Mouse (Mus musculus) brain, embryonic 14.5 days (tissue): ENCODE measurements around the gene Dnlz.

ENCODE experiments used
- CTCF ChIP-seq: fragments of 200-500 bp; IDR thresholded peaks from 2 replicates; pipeline ENCODE4 v1.5.1; 2012; ENCODE audit warnings: inconsistent platforms, mild to moderate bottlenecking, moderate library complexity, borderline replicate concordance; ENCODE audit not compliant: insufficient read depth, insufficient read length; ENCODE audit errors: extremely low read depth
- POLR2A ChIP-seq: fragments of 200-500 bp; IDR thresholded peaks from 2 replicates; pipeline ENCODE4 v1.6.1; 2012; ENCODE audit warnings: mild to moderate bottlenecking, inconsistent platforms, borderline replicate concordance; ENCODE audit not compliant: poor library complexity, insufficient read depth, insufficient read length, severe bottlenecking; ENCODE audit errors: extremely low read depth

DNA sequence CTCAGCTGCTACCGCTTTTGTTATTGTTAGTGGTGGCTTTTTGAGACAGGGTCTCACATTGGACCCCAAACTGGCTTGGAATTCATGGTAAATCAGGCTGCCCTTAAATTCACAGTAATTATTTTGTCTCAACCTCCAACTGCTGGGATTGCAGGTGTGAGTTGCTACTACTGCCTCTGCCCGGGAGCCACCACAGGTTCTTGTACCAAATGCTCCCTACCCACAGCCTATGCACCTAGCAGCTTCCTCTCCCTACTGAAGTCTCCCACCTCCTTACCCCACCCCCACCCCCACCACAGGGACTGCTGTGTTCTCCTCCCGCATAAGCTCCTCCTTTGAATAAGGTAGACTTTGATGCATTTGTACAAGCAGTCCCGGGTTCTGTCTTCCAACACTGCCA is 4.3 kb upstream of the Dnlz start:
- TF ChIP-seq CTCF: no peak
- no peak for TF ChIP-seq POLR2A
